Mouse (Mus musculus) C2C12 (cell line): ENCODE results near the gene Mnt.

Experiments used
- CEBPB ChIP-seq: IDR thresholded peaks from one replicate; pipeline ENCODE4 v1.6.1; 2011; ENCODE audit warnings: low read depth, mild to moderate bottlenecking, control low read depth, moderate library complexity
- CTCF ChIP-seq: IDR thresholded peaks from one replicate; pipeline ENCODE4 v1.5.1; 2011; ENCODE audit not compliant: control insufficient read depth, insufficient read depth, insufficient read length
- MAX ChIP-seq: IDR thresholded peaks from one replicate; pipeline ENCODE4 v1.6.1; 2011; ENCODE audit warnings: mild to moderate bottlenecking, control low read depth
- MYOD1 ChIP-seq: IDR thresholded peaks from one replicate; pipeline ENCODE4 v1.6.1; 2011; ENCODE audit warnings: low read depth; ENCODE audit not compliant: control insufficient read depth, insufficient read length
- MYOG ChIP-seq: IDR thresholded peaks from one replicate; pipeline ENCODE4 v1.6.1; 2011; ENCODE audit not compliant: control insufficient read depth, insufficient read length; ENCODE audit errors: extremely low read depth
- USF1 ChIP-seq: IDR thresholded peaks from one replicate; pipeline ENCODE4 v1.6.1; 2011; ENCODE audit warnings: low read depth, mild to moderate bottlenecking, control low read depth, moderate library complexity

DNA sequence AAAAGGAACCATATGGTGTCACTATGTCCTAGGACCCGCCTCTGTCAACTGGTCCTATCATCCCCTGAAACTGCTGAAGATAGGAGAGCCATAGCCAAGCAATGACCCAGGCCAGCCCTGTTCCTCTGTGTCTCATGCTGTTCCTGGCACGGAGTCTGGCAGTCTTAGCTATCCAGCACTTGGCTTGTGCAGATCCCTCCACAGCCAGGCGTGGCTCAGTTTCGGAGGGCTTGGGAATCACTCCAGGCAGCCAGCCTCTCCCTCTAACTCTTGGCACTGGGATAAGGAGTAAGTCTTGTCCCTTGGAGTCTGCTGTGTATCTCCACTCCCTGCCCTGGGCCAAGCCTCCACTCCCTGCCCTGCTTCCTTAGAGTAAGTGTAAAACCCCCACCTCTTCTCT, 35.9 kb downstream of the Mnt start:
- no peak for TF ChIP-seq CTCF
- no peak for TF ChIP-seq MAX
- no peak for TF ChIP-seq CEBPB
- no peak for TF ChIP-seq MYOG
- no peak for TF ChIP-seq USF1
- no peak for TF ChIP-seq MYOD1
